Mouse (Mus musculus) lung, embryonic 14.5 days (tissue): Measurements from ENCODE around the gene Pabpn1l. TPM values are rescaled to one million over a fixed set of nuclear protein-coding genes. Genes with fewer than 3 reads are reported as not detected.

Experiments used
- ATAC-seq: fragments of 200-750 bp; cut with Nextera tagmentation; 2 replicates; pipeline ENCODE4 v1.8.0; 2017; ENCODE audit warnings: mild to moderate bottlenecking, moderate TSS enrichment, moderate library complexity; ENCODE audit not compliant: insufficient read depth
- DNase-seq: peaks from one replicate; pipeline ENCODE4 v3.0.0-alpha.2; 2015
- H3K27ac ChIP-seq: fragments of 300-500 bp; sonication (generic); 2 replicates; pipeline ENCODE4 v1.5.1; 2014; ENCODE audit warnings: low read depth, mild to moderate bottlenecking, moderate library complexity
- H3K27me3 ChIP-seq: fragments of 300-500 bp; sonication (generic); 2 replicates; pipeline ENCODE4 v1.6.1; 2014; ENCODE audit warnings: low read length, control low read depth; ENCODE audit not compliant: insufficient read depth
- H3K36me3 ChIP-seq: fragments of 300-500 bp; sonication (generic); 2 replicates; pipeline ENCODE4 v1.6.1; 2014; ENCODE audit warnings: control low read depth; ENCODE audit not compliant: insufficient read depth
- H3K4me1 ChIP-seq: fragments of 300-500 bp; sonication (generic); 2 replicates; pipeline ENCODE4 v1.6.1; 2014; ENCODE audit warnings: antibody characterized with exemption, control low read depth; ENCODE audit not compliant: insufficient read depth
- H3K4me2 ChIP-seq: fragments of 300-500 bp; sonication (generic); 2 replicates; pipeline ENCODE4 v1.6.1; 2014; ENCODE audit warnings: mild to moderate bottlenecking
- H3K4me3 ChIP-seq: fragments of 300-500 bp; sonication (generic); 2 replicates; pipeline ENCODE4 v1.5.1; 2014; ENCODE audit warnings: low read depth, low read length
- H3K9ac ChIP-seq: fragments of 300-500 bp; sonication (generic); 2 replicates; pipeline ENCODE4 v1.6.1; 2014
- H3K9me3 ChIP-seq: fragments of 300-500 bp; sonication (generic); 2 replicates; pipeline ENCODE4 v1.6.1; 2016; ENCODE audit warnings: low read depth, low read length, control low read depth
- CTCF ChIP-seq: IDR thresholded peaks from 2 replicates; pipeline ENCODE4 v1.5.1; 2016; ENCODE audit warnings: antibody characterized with exemption, low read depth
- WGBS: fragments of 180-500 bp; shearing (Covaris S2); extraction: QIAGEN DNeasy Blood & Tissue Kit; methylation state at CpG from one replicate; pipeline ENCODE4 v1.1.7; 2014; 5-methylcytosine and 5-hydroxymethylcytosine counted together
- polyA plus RNA-seq: library from polyadenylated mRNA; unstranded; fragments of >200 nt; fragmentation: Nextera tagmentation; extraction: Ambion mirVana; gene quantifications from 2 replicates; pipeline ENCODE4 v1.2.1, GENCODE M21; 2014

Gene Pabpn1l
- polyA plus RNA-seq, 1 experiment from 2014 or later: not detected

DNA sequence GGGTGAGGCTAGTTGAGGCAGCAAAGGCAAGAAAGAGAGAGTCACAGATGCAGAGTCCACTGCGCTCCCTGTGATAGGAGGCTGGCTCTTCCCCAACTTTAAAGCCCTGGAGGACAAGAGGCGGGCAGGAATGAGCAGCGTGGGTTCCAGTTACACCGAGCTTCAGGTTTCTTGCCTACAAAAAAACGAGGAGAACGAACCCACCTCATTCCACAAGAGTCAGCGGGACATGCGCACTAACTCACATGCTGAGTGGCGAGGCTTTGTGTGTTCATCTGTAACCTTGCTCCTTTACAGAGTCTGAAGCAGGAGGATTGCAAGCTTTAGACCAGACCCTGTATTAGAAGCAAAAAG is 36.2 kb upstream of the Pabpn1l start:
- no peaks in the 10 kb centered on the region for H3K36me3 ChIP-seq
- no peak for ATAC-seq
- no peak overlapping the region for H3K9ac ChIP-seq
- peaks cover 29% of the 10 kb centered on the region for H3K4me1 ChIP-seq
- H3K27me3 ChIP-seq: no peaks in the 10 kb centered on the region
- DNase-seq: no peak
- no peak for TF ChIP-seq CTCF
- no peak overlapping the region for H3K4me3 ChIP-seq
- H3K4me2 ChIP-seq: no peak overlapping the region
- no peaks in the 10 kb centered on the region for H3K9me3 ChIP-seq
- no peak overlapping the region for H3K27ac ChIP-seq
- WGBS: 67% methylated on average over 9 of the region's 9 CpGs

- no peak for ATAC-seq
- no peak overlapping the region for H3K9ac ChIP-seq
- H3K4me1 ChIP-seq: peaks cover 29% of the 10 kb centered on the region
- TF ChIP-seq CTCF: no peak
- no peaks in the 10 kb centered on the region for H3K9me3 ChIP-seq
- H3K27me3 ChIP-seq: no peaks in the 10 kb centered on the region
- no peak for DNase-seq
- WGBS: 63% methylated on average over 10 of the region's 10 CpGs
- H3K4me3 ChIP-seq: no peak overlapping the region
- no peak overlapping the region for H3K27ac ChIP-seq
- H3K36me3 ChIP-seq: no peaks in the 10 kb centered on the region
- H3K4me2 ChIP-seq: no peak overlapping the region
These were observed 35.7 kb upstream of the Pabpn1l start for GRCm38 (mm10) chr8:122658149-122658806.

DNA sequence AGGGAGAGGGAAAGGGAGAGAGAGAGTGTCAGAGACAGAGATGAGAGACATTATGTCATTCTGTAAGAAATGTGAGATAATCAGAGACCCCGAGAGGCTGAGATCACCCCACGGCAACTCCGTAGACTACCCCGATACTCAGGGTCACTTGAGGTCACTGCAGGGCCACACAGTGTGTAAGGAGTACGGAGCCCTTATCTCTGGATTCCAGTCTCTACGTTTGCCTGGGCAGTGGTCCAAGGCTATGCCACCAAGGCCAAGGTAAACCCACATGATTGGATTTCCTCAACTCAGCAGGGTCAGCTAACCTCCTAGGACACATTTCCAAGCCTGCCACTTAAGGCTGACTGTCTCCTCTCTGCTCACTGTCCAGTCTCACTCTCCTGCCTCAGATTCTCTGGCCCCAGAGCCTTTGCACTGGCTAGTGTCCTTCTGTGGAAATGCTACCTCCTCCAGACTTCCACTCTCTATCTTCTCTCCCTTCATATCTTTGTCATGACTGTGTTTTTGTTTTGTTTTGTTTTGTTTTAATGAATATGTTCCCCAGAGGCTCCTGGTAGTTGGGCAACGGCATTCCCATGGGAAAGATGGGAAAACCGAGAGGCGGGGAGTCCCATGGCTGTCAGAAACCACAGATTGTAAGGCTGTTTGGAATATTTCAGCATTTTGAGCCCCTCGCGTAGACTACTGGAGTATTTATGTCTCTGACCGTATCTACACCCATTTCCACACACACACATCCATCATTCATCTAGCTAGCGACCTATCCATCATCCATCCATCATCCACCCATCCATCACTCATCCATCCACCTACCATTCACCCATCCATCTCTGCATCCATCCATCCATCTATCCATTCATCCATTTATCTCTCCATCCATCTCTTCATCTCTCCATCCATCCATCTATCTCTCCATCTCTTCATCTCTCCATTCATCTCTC is 33.8 kb upstream of the Pabpn1l start:
- no peaks in the 10 kb centered on the region for H3K27me3 ChIP-seq
- H3K9me3 ChIP-seq: no peaks in the 10 kb centered on the region
- WGBS: 53% methylated on average over 13 of the region's 13 CpGs
- DNase-seq (no peak), ATAC-seq (no peak)
- TF ChIP-seq CTCF: no peak
- no peak overlapping the region for H3K4me3 ChIP-seq
- H3K27ac ChIP-seq: no peak overlapping the region
- peaks cover 27% of the 10 kb centered on the region for H3K4me1 ChIP-seq
- H3K36me3 ChIP-seq: no peaks in the 10 kb centered on the region
- H3K9ac ChIP-seq: no peak overlapping the region
- no peak overlapping the region for H3K4me2 ChIP-seq

GRCm38 (mm10) chr8:122654768-122655167 is 32.2 kb upstream of the Pabpn1l start:
- no peak overlapping the region for H3K4me2 ChIP-seq
- no peaks in the 10 kb centered on the region for H3K9me3 ChIP-seq
- no peaks in the 10 kb centered on the region for H3K36me3 ChIP-seq
- no peak overlapping the region for H3K27ac ChIP-seq
- no peak overlapping the region for H3K4me3 ChIP-seq
- 15% methylated on average over 7 of the region's 7 CpGs for WGBS
- H3K4me1 ChIP-seq: peaks cover 25% of the 10 kb centered on the region
- DNase-seq (peak; percentile 83), ATAC-seq (peak; percentile 71)
- no peak overlapping the region for H3K9ac ChIP-seq
- H3K27me3 ChIP-seq: no peaks in the 10 kb centered on the region
- no peak for TF ChIP-seq CTCF

DNA sequence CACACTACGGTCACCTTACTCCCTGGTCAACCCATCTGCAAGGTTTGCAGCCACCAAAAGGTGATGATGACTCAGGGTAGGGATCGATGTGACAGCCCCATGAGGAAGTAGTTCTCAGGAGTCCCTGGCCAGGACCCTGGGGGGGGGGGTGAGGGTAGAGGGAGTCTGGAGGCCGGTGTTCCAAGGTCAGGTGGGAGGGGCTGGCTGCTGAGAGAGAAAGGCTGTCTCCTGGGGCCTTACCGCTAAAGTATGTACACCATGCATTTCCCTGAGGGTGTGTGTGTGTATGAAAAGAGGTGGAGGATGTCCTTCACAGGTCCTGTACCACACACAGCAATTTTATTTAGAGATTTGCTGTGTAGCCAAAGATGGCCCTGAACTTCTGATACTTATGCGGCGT is 30.1 kb upstream of the Pabpn1l start:
- H3K27me3 ChIP-seq: no peaks in the 10 kb centered on the region
- peaks cover 17% of the 10 kb centered on the region for H3K4me1 ChIP-seq
- no peak overlapping the region for H3K9ac ChIP-seq
- 53% methylated on average over 6 of the region's 6 CpGs for WGBS
- ATAC-seq: no peak
- DNase-seq: no peak
- no peaks in the 10 kb centered on the region for H3K9me3 ChIP-seq
- no peak for TF ChIP-seq CTCF
- no peak overlapping the region for H3K27ac ChIP-seq
- H3K36me3 ChIP-seq: 0 out of 2 replicates have a peak, but pooled peaks cover 3% of the 10 kb centered on the region
- no peak overlapping the region for H3K4me2 ChIP-seq
- H3K4me3 ChIP-seq: no peak overlapping the region

- no peaks in the 10 kb centered on the region for H3K27me3 ChIP-seq
- 0 out of 2 replicates have a peak, but pooled peaks cover 3% of the 10 kb centered on the region for H3K36me3 ChIP-seq
- no peak overlapping the region for H3K27ac ChIP-seq
- no peak for TF ChIP-seq CTCF
- H3K9ac ChIP-seq: no peak overlapping the region
- WGBS: 70% methylated on average over 16 of the region's 16 CpGs
- H3K4me2 ChIP-seq: no peak overlapping the region
- peaks cover 17% of the 10 kb centered on the region for H3K4me1 ChIP-seq
- no peaks in the 10 kb centered on the region for H3K9me3 ChIP-seq
- ATAC-seq: no peak
- no peak for DNase-seq
- H3K4me3 ChIP-seq: no peak overlapping the region
These were observed 28.9 kb upstream of the Pabpn1l start for GRCm38 (mm10) chr8:122651326-122651921.
